Mouse (Mus musculus): ENCODE results near the gene Fgfr2.
"Not testable (repeated sequence)": the region's sequence is repeated elsewhere in the genome, so short reads cannot be mapped to it uniquely, and the experiment has no call there.

The Fgfr2 gene

DNA sequence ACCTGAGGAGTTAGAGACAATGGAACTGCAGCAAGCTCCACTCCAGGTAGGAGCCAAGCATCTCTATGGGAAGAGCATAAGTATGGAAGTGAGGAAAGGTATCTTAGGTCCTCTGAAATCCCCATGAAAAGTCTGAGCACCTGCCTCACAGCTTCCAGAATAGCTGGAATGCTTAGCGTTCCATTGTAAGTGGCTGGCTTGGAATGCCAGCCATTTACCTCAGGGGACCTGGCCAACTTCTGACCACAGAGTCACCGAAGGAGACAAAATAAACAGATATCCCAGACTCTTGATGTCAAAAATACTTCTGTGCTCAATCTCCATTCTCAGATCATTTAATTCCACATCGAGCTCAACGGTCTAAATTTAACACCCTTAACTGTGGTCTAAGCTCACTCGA, 2946.1 kb downstream of the Fgfr2 start:
- no peak for DNase-seq (ENCODE audit: low read depth)

DNA sequence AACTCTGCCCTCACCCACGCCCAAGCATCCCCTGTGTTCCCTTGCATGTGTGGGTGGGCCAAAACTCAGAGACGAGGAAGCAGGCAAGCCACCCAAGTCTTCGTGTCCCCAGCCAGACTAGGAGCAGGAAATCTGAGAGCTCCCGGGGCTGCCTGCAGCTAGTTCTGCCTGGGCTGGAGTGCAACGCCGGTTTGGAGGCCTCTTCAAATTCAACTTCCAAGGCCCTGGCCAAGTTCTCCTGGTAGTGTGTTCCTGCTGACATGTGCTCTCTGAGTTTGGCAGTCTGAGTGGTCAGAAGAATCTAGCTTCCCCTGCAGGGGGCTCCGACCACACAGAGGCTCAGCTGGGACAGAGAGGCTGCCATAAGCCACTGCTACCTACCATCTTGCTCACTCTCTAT, 2948.6 kb downstream of the Fgfr2 start:
- no peak for DNase-seq (ENCODE audit: low read depth)

DNA sequence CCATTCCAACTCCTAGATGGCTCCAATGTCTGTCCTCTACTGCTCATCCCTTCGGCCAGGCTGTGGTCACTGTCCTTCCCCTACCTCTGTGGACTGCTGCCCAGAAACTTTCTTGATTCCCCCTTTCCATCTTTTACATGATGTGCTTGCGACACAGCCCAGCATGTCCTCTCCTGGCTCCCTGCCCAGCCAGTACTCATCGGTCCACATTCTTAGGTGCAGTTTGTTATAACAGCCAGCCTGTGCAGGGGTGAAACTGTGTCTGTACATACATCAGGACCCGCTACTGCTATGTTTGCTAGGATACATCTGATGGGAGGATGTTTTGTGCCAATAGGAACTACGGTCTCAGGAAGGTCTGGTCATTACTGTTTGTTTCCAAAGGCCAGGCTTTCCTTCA, 2949.2 kb downstream of the Fgfr2 start:
- no peak for DNase-seq (ENCODE audit: low read depth)

DNA sequence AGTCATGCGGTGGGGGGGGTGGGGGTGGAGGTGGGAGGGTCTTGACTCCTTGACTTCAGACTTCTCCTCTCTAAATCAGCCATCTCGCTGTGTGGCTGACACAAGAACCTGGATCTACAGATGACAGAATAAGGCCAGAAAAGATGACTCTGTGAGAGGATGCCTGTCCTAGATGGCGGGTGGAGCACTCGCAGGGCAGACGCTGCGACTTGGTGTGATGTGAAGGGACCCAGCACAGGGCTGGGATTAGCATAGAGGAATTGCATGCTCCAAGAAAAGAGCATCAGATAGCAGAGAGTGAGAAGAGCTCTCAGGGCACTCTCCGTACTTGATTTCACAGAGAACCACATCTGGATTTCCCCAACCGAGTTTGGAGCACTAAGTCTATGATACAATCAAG, 2953.0 kb downstream of the Fgfr2 start:
- DNase-seq (ENCODE audit: low read depth): no peak

DNA sequence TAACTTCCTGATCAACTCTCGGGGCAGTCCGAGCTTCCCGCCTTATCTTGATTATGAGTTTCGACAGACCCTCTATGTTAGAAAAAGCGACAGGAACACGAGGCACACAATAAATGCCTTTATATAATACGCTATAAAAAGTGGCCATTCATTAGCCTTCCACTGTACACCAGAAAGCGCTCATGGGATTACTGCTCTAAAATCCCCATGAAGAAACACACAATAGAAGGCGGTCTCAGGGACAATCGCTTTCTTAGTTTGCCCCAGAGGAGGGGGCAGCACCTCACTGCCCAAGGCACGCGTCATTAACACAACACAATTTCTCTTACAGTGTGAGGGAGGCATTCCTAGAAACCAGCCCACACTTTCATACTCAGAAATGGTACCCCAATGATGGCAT, 2954.9 kb downstream of the Fgfr2 start:
- DNase-seq (ENCODE audit: low read depth): no peak

DNA sequence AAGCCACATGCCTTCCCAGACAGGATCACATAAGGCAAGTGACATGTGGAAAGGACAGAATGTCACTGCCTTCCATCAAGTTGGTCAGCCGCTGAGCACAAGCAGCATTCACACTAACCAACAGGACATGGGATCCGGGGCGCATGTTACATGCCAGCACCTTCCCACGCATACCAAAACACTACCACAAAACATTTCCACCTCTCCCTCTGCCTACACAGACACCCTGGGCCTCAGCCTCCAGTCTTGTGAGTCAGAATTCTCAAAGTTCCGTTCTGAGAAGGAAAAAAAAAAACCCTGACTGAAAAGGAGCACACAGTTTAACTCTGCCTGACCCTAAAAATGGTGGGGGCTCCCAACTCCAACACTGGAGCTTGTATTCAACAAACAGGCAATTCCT, 2955.9 kb downstream of the Fgfr2 start:
- DNase-seq (ENCODE audit: low read depth): no peak

DNA sequence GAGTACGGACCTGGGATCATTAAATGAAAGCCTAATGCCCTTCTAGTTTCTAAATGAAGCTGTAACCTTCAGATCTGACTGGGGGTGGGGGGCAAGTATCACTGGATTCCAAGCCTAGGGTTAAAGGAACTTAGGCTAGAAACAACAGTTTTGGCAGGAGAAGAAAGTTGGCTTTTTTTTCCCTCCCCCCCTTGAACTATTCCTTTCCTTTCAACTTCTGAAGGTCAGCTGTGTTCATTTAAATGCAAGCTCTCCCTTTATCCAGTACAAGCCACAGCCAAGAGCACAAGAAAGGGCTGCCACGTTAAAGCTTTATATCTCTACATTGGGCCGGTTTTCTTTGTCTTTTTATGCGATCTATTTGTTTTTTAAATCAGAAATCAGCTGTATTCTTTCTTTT, 2957.0 kb downstream of the Fgfr2 start:
- DNase-seq (ENCODE audit: low read depth): no peak

DNA sequence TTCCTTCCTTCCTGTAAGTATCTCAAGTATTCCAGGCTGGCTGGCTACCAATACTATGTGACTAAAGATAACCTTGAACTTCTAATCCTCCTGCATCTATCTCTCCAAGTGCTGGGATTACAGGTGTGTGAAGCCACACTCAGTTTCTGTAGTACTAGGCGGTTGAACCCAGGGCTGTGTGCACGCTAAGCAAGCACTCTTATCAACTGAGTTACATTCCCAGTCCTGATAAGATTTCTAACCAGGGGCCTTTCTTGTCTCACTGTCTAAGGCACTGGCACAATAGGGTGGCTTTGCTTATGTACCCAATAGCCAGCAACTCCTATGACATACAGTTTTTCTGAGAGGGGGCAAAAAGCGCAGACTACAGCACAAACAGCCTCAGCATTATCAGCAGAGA, 2957.7 kb downstream of the Fgfr2 start:
- no peak for DNase-seq (ENCODE audit: low read depth)

DNA sequence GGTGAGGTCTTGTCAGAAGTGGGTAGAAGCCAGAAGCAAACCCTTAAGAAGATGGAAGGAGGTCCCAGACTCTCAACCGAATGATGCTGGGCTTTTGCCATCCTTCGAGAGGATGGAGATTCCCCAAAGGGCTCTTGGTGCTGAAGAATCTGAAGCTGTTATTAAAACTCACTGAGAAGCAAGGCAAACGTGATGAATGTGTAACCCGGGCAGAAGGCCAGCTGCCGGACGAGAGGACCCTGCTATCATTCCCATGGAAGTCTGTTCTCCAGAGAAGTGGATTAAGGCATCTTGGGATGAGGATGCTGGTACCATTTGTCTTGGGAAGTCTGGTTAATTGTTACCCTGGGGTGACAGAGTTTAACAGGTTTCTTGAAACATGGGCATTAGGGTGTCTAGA, 2960.4 kb downstream of the Fgfr2 start:
- no peak for DNase-seq (ENCODE audit: low read depth)

DNA sequence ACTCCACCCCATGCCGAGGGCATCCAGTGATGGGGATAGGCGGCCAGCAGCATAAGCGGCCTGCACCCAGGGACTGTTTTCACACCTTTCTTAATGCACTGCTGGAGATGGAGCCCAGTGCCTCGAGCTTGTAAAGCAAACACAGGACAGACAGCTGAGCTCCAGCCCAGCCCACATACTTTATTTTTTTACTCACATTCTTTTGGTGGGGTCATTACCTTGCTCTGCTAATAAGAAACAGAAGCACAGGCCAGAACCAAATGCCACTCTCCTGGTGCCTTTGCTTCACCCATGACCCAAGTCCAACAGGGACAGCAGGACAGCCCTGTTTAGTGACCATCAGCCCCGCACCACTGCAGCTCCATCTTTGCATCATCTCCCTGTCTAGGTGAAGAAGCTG, 2961.6 kb downstream of the Fgfr2 start:
- DNase-seq (ENCODE audit: low read depth): no peak

DNA sequence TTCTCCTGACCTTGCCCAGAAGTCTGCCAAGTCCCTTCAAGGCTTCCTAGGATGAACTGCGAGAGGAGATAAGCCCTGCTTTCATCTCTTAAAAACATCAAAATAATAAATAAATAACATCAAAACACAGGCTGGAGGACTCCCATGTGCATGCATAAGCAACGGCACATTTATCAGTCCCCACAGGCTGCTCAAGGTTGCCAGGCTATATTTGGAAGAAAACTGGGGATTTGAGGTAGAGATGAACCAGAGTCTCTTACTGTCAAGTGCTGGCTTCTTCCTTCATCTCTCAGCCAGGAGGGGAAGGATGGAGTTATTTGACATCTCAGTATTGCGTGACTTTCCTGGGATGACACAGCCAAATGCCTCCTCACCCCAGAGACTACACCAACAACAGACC, 2964.3 kb downstream of the Fgfr2 start:
- no peak for DNase-seq (ENCODE audit: low read depth)

DNA sequence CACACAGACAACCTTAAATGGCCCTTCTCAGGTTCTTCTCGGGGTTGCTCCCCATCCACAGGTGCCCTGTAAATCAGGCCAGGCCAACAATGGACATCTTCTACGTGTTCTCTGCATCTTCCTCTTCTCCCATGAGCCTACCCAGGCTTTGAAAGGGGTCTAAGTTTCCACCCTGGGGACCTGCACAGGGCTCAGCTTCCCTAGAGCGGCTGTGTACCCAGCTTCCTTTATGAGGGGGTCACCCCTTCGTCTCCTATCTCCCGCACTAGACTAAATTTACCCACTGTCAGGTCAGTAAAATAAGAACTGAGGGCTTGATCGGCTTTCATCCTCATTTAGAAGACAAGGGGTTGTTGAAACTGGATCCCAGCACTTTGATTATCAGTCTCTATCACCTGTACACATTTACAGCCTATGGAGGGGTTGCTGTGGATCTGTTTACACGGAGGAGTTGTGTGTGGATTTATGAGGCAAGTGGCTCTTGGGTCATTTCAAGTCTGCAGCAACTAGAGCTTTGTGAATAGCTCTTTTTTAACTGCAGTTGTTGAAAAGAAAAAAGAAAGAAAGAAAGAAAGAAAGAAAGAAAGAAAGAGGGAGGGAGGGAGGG, 2969.7 kb downstream of the Fgfr2 start:
- no peak for DNase-seq (ENCODE audit: low read depth)

DNA sequence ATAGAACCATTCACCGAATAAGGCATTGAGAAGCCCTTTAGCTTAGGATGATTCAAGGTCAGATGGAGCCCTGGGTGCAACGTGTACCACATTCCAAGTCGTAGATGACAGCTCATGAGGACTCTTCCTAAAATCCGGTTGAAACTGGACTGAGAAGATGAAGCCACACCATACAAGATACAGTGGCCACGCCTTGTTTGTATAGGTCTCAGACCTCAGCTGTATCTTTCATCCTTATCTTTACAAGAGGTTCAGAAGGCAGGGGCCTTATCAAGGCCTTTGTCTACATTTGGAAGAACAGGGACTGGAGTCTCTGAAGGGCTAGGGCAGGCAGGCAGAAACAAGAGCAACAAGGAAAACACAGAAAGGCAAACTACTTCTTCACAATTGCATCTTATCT, 2974.2 kb downstream of the Fgfr2 start:
- DNase-seq (ENCODE audit: low read depth): no peak

DNA sequence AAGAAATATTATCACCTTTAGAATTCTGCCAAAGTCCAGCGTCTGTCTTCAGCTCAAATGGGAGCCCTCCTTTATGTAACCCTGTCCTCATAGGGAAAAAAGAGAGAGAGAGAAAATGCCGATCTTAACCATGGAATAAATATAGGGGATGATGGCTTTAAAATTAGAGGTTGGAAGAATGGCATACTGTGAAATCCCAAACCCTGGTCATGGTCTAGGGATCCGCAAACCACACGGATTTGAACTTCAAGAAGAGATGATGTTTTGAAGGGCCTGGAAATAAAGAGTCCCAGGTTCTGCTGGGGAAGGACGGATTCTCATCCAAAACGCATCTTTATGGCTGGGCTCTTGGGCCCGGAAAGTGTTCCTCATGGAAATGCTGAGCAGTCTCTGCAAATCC, 2975.9 kb downstream of the Fgfr2 start:
- no peak for DNase-seq (ENCODE audit: low read depth)

DNA sequence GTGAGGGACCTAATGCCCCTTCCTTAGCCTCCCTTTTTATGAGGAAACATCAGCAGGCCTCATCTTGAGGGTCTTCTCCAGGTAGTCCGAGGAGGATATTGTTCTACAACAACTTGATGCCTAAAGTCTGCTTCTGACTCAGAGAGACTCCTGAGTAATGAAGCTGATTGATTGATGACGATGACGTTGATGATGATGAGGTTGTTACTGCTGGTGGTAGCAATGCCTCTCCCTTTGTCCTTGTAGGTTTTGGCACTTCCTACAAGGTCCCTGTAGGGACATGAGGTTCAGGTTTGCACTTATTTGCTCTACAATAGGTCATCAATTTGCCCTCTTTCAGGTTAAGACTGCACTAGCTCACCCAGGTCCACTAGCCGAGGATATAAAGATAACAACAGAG, 2977.9 kb downstream of the Fgfr2 start:
- no peak for DNase-seq (ENCODE audit: low read depth)

DNA sequence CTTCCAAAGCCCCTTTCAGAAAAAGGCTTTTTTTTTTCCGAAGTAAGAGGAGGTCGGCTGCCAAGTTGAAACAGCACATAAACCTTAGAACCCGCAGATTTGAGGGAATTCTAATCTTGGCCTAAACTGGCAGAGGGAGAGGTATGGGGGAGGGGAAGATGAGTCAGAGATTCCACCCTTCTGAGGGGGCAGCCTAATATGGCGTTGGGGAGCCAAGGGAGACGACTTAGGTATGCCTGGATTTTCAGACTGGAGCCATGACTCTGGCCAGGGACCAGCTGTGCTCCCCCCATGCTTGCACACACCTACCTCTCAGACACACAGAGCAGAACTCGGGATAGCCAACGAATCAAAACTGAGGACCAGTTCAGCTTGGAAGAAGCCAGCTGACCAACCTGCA, 2979.8 kb downstream of the Fgfr2 start:
- no peak for DNase-seq (ENCODE audit: low read depth)

DNA sequence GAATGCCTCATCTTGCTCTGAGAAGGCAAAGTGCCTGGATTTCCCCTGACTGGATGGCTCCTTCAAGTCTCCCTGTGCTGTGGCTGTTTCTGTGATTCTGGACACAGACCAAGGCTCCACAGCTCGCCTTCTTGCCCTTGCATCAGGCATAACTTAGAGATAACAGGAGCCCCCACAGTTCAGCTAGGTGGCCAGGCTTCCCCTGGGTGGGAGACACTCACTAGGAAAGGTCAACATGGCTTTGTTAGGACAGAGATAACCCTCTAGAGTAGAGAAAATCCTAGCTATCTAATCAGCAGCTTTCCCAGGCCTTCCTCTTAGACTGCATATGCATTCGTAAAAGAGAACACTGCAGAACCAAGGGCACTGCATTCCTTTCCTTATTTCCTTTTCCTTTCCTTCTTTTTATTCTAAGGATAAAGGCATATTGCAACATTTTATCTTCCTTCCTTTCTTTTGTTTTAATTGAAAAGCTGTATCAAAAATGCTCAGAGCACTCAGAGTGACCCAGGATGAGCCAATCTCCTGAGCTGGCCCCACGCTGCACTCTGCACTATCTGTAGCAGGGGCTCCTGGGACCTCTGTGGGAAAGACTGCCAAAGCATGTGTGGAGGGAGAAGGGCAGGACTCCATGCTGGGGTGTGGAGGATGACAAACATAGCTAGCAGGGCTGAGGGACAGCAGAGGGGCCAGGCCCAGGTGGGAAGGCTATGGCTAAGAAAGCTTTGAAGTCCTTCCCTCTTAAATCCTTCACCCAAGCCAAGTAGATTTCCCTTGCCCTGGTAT, 2981.9 kb downstream of the Fgfr2 start:
- DNase-seq (ENCODE audit: low read depth): no peak

DNA sequence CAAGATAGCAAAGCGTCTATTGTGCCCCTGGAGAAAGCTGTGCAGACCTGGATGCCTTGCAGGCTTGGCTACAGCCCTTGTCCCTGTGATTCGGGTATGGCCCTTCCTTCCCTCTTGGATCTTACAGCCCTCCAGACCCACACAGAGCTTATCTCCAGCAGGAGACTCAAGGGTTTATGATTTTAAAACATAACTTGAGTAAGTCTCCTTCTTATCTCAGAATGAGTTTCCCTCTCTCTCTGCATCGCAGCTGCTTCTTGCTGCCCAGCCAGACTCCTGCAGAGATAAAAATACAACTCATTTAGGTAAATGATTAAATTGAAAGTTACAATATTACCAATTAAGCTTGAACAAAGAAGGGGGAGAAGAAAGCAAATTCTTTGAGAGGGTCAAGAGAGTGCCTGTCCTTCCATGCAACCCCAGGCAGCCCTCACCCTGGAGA, 2988.2 kb downstream of the Fgfr2 start:
- no peak for DNase-seq (ENCODE audit: low read depth)

DNA sequence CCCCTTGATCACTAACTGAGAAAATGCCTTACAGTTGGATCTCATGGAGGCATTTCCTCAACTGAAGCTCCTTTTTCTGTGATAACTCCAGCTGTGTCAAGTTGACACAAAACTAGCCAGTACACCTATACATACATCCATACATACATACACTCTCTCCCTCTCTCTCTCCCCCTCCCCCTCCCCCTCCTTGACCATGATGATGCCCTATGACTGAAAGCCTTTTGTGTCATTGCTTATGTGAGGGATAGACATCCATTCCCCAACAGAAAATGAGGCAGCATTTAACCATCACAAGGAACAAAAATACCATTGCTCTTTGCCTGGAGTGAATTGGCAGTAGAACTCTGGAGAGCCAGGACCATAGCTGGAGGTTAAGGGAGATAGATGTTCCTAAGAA, 2988.7 kb downstream of the Fgfr2 start:
- DNase-seq (ENCODE audit: low read depth): not testable (repeated sequence)

DNA sequence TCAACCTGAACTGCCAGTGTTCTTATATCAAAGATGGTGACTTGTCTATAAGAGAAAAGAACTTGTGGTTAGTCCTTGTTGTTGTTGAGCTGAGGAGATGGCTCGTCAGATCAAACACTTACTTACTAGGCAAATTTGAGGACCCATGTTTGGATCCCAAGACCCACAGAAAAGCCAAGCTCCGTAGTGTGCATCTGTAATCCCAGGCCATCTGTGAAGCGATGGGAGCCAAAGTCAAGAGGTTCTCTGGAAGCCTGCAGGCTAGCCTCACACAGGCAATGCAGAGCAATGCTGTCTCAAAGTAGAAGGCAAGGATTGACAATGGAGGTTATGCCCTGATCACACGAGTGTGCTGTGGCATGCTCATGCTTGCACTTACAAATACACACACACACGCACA, 2992.9 kb downstream of the Fgfr2 start:
- DNase-seq (ENCODE audit: low read depth): no peak

DNA sequence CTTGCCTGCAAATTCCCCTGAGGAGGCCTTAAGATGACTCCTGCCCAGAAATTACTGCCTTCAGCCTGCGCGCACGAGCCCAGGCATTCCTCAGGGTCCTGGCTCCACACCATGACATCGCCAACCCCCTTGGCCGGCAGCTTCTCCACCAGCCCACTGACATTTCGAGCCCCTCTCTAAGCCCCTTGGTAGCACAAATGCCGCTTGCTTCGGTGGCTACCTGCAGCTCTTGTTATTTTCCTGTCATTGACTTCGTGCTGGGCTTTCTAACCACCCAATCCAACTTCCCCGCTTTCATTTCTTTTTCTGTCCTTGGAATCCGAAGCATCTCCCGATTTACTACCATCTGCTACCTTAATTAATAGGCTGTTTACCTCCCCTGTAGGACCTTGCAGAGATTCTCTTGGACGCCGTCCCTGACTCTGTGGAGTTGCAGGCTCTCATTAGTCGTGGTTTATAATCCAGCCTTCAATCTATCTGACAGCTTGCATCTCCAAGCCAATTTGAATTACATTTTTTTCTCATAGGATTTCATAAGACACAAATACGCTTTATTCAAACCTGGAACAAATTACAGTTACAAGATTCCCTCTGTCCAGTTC, 2993.7 kb downstream of the Fgfr2 start:
- DNase-seq (ENCODE audit: low read depth): no peak

DNA sequence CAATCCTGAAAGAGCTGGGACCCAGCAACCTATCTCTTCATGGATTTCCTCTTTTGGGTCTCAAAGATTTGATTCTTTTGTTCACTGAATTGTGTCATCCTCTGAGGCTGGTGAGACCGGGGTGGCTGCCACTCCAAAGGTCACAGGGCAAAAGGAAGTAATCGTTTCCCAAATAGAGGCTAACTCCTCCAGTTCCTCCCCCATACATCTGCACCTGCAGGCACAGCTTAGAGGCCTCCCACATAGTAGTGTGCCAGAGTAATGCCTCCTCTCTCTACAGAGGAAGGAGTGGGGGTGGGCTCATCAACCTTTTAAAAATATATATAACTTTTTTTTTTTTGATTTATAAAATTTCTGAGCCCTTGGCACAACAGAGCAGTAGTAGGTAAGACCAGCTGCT, 3001.6 kb downstream of the Fgfr2 start:
- no peak for DNase-seq (ENCODE audit: low read depth)

DNA sequence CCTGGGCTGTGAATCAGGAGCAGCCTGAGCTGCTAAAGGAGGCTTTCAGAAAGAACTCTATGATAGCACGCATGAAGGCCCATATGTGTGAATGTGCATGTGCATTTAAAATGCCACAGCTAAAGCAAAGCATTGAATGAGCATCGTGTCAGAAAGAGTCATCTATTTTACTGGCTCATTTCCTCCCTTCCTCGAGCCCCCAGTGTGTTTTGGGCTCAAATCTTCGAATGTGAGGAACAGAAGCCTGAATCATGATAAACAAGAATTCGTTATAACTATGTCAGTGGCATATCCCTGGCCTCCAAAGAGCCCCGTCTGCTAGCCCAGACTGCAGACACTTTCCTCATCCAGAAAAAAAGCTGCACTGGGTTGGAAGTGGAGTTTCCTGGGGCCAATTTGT, 3003.7 kb downstream of the Fgfr2 start:
- no peak for DNase-seq (ENCODE audit: low read depth)

DNA sequence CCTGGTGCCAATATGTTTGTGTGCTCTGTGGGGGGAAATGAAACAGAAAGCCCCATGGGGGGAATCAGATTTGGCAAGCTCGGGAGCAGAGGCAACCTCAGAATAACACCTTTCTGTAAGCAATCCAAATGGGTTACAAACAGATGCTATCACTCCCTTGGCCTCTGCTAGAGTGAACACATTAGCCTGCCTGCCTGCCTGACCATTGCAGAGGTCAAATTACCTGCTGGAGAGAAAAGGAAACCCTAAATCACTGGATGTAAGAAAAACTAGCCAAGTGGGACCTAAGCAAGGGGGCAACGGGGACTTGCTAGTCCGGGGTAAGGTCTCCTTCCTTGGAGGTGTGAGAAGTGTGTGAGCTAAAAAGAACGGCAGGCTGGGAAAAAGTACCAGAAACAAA, 3004.4 kb downstream of the Fgfr2 start:
- DNase-seq (ENCODE audit: low read depth): no peak

Measured in 416B (cell line).